Mouse (Mus musculus) heart, postnatal 10 days (tissue): ENCODE data around the gene Ube3c. TPM values are rescaled to one million over a fixed set of nuclear protein-coding genes. Genes with fewer than 3 reads are reported as not detected.
"Not testable (repeated sequence)": the region's sequence is repeated elsewhere in the genome, so short reads cannot be mapped to it uniquely, and the experiment has no call there.

ENCODE experiments used
- DNase-seq, 2 experiments: peaks; one replicate each; pipeline ENCODE4 v3.0.0; 2021
- intact Hi-C: fragments of 180-260 bp; cut with DNase I; formaldehyde crosslinking; loops from one replicate; pipeline ENCODE4 v1.15.1; 2025
- total RNA-seq, 2 experiments: library from RNA; stranded (reverse); gene quantifications; 2 replicates each; pipeline ENCODE4 v1.2.3; 2021

Ube3c gene
- 10 to 100 TPM; 45.9 to 47.6 TPM for total RNA-seq

- intact Hi-C loops, result loop anchor here (2.0 kb wide), 2 partner anchors 168 to 180 kb away; no protein-coding TSS in a partner anchor
- DNase-seq, result peak; percentile 99
Measured at GRCm38 (mm10) chr5:29568848-29569377, at the start of gene Ube3c. Gene Ube3c (plus strand): TSS chr5:29569242.

- intact Hi-C loops, result no loop called here
Measured at GRCm38 (mm10) chr5:29560111-29560510, 8.9 kb upstream of the Ube3c start.

GRCm38 (mm10) chr5:29560667-29561066 is 8.4 kb upstream of the Ube3c start:
- intact Hi-C loops, result no loop called here
- DNase-seq, result no peak

More at GRCm38 (mm10) chr5:29560111-29560510, 8.9 kb upstream of the Ube3c start:
- DNase-seq, result no peak

GRCm38 (mm10) chr5:29569378-29570280 is 587 bp downstream of the Ube3c start:
- no peak for DNase-seq
- intact Hi-C loops, result loop anchor here (2.0 kb wide), 2 partner anchors 167 to 181 kb away; no protein-coding TSS in a partner anchor

GRCm38 (mm10) chr5:29574286-29574685 is 5.2 kb downstream of the Ube3c start:
- intact Hi-C loops, DNase-seq: not testable (repeated sequence)

GRCm38 (mm10) chr5:29575085-29575484 is 6.0 kb downstream of the Ube3c start:
- no peak for DNase-seq
- intact Hi-C loops, result no loop called here

GRCm38 (mm10) chr5:29577795-29578631 is 9.0 kb downstream of the Ube3c start:
- intact Hi-C loops, result no loop called here
- no peak for DNase-seq

GRCm38 (mm10) chr5:29583880-29584595 is 15.0 kb downstream of the Ube3c start:
- no peak for DNase-seq
- intact Hi-C loops, result no loop called here

GRCm38 (mm10) chr5:29592161-29592560 is 23.1 kb downstream of the Ube3c start:
- DNase-seq, intact Hi-C loops: not testable (repeated sequence)

- intact Hi-C loops, result no loop called here
- no peak for DNase-seq
Measured at GRCm38 (mm10) chr5:29606546-29606945, 37.5 kb downstream of the Ube3c start.

- DNase-seq, result no peak
- intact Hi-C loops, result no loop called here
Measured at GRCm38 (mm10) chr5:29625610-29626009, 56.6 kb downstream of the Ube3c start.

- intact Hi-C loops, result no loop called here
- no peak for DNase-seq
Measured at GRCm38 (mm10) chr5:29629941-29630340, 60.9 kb downstream of the Ube3c start.

- DNase-seq, result no peak
- intact Hi-C loops, result no loop called here
Measured at GRCm38 (mm10) chr5:29631711-29632110, 62.7 kb downstream of the Ube3c start.

GRCm38 (mm10) chr5:29636298-29636697 is 67.3 kb downstream of the Ube3c start:
- DNase-seq, result no peak
- intact Hi-C loops, result no loop called here

GRCm38 (mm10) chr5:29636884-29637283 is 67.8 kb downstream of the Ube3c start:
- intact Hi-C loops, result no loop called here
- no peak for DNase-seq

- no peak for DNase-seq
- intact Hi-C loops, result no loop called here
Measured at GRCm38 (mm10) chr5:29641124-29641884, 72.3 kb downstream of the Ube3c start.

GRCm38 (mm10) chr5:29651696-29652095 is 82.7 kb downstream of the Ube3c start:
- no peak for DNase-seq
- intact Hi-C loops, result no loop called here

- intact Hi-C loops, result no loop called here
Measured at GRCm38 (mm10) chr5:29657590-29658339, 88.7 kb downstream of the Ube3c start.

GRCm38 (mm10) chr5:29661246-29661645 is 92.2 kb downstream of the Ube3c start:
- DNase-seq, intact Hi-C loops: not testable (repeated sequence)

More at GRCm38 (mm10) chr5:29657590-29658339, 88.7 kb downstream of the Ube3c start:
- no peak for DNase-seq
